Mouse (Mus musculus): ENCODE data around the gene Mical2.

Gene Mical2

DNA sequence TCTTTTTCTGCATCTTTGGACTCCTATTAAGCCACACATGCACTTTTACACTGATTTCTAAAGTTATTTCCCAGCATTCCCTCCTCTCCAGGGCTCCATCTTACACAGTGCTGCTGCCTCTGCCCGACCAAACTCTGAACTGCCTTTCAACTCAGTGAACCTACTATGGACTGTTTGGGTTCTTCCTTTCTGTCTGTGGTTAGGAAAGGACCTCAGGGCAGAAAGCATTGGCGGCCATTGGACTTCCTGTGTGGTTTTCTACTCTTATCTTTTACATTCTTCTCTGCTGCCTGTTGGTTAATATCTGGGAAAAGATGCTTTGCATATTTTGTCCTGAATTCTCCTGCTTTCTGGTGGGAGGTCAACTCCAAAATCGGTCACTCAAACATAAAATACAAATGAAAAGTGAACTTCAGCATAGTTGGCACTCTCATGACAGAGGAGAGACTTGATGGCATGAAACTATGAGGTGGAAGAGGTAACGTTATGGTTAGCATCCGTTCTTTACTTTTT lies 162.8 kb downstream of the Mical2 start:
- ATAC-seq (ENCODE audit: insufficient number of reproducible peaks, low FRiP score, low TSS enrichment), result no peak

DNA sequence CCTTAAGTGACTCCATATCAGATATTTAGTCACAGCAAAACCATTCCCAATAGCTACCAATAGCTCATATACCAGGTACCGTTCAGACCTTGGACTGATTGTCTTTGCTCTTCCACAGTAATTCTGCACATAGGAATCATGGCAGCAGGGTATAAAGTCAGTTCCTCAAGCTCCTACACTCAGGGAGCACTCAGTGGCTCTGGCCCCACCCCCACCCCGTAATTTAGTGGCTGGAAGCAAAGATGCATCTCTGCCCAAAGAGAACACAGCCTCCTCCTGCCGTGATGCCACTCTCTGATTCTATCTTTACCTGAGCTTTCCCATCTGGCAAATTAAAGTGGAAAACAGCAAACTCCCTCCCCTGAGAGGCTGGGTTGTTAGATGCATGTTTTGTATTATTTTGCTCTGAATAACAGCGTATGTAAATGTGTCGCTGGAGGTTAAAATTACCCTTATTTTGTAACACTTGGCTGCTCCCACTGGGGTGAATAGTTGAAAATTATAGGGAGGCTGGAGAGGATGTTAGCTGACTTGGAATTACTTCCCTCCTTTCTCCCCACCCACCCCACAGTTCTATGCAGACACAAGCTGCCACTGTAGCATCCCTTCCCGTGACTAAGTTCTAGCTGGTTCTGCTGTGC lies 164.1 kb downstream of the Mical2 start:
- ATAC-seq (ENCODE audit: insufficient number of reproducible peaks, low FRiP score, low TSS enrichment), result no peak

DNA sequence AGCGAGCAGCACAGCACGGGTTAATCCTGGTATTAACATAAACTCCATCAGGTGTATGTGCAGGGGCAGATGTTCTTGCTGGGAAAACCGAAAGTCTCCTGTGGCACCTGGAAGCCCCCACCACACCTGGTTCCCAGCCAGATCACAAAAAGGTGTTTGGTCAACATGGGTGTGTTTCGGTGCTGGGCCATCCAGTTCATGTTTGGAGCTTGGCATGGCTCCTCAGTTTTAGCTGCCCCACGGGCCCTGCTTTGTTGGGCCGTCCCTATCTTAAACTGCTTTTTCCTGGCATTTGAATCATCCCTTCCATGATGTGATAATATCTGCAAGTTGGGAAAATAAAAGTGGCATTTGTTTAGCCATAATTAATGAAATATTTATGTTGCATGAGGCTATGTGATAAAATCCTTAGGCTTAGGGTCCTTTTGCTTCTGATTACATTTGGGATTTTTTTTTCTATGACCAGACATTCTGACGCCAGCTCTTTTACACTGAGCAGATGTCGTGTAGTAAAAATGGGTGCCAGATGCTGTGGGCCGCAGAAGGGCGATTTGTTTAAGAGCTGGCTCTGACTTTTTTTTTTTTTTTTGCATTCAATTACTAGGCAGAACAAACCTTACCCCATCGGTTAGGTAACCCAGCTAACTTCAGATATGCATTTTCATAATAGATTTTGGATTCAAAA lies 164.7 kb downstream of the Mical2 start:
- ATAC-seq (ENCODE audit: insufficient number of reproducible peaks, low FRiP score, low TSS enrichment), result no peak

DNA sequence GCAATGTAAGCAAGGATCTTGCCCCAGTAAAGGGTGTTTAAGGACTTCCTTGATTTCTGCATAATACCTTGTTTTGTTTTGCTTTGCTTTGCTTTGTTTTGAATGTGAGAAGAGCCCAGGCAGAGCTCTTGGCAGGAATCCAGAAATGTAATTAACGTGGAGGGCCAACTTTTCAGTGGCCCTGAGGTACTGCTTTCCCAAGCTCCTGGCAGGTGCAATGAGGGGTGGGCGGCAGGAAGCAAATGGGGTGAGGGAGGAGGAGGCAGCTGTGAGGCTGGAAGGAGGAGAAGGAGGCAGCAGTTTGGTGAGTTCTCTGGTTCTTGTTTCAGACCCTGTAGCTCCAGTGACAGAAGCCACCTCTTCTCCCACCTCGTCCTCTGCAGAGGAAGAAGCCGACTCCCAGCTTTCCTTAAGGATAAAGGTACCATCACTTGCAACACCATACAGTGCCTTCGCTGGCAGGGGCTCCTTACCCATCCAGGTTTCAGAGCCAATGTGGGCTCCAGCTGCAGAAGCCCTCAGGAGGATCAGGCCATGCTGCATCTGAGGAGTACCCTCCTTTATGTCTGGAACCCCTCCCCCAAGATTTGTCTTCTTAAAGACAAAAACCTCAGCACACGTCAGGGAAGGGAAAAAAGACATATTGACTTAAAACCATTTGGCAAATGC lies 165.4 kb downstream of the Mical2 start:
- no peak for ATAC-seq (ENCODE audit: insufficient number of reproducible peaks, low FRiP score, low TSS enrichment)

DNA sequence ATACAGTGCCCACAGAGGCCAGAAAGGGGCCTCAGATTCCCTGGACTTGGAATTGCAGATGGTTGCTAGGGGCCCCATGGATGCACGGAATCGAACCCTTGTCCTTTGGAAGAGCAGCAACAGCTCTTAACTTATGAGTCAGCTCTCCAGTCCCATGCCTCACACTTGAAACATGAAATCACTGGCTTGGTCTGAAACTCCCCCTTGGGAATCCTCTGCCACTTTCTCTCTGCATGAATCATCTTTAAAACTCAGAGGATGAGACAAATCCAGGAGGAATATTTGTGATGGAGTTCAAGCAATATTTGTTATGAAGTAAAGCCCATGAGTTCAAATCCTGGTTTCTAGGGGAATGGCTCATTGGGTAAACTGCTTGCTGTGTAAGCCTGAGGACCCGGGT lies 172.1 kb downstream of the Mical2 start:
- ATAC-seq (ENCODE audit: insufficient number of reproducible peaks, low FRiP score, low TSS enrichment), result no peak

DNA sequence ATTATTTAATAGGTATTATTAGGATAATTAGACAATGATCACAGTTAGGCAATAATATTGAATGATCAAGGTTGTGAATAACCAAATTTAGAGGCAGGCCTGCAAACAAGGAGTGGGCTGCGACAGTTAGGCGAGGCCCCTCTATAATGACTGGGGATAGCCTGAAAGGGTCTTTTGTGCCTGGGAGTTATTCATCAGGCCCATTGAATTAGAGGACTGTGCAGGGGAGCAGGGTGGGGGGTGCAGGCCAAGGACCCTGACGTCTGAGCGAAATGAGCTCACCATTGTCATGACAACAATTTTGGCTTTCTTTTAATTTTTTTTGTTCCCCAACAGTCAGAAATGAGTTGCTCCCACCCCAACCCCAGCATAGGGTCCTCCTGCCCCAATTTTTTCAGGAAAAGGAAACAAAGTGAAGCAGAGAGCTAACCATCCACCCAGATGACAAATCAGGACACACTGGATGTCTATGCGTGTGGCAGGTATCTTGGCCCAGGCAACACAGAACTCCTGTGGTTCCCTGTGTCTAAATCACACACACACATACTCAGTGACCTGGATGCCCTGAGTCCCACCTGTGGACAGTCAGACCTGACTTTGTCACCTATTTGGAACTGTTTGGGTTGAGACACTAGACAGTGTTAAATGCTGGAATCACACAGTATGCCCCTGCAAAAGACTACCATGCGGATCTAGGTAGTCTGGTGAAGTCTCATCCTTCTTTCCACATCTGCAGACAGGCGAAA lies 173.9 kb downstream of the Mical2 start:
- no peak for ATAC-seq (ENCODE audit: insufficient number of reproducible peaks, low FRiP score, low TSS enrichment)

DNA sequence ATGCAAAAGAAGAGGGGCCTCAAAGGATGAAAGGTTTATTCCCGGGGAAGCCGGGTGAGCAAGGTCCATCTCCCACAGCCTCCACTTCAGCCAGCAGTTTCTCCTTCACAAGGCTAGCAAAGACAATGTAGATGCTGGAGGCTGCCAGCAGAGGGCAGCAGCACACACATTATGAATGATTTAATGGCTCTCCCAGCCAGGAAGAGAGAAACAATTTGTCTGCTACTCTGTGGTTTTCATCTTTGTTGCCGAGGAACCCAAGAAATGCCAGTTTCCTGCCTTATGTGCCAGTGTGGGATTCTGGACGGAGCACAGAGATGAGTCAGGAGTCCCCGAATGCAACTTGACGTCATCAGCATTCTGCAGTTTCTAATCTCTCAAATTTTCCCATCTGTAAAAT lies 174.5 kb downstream of the Mical2 start:
- peak; percentile 61; the same call in 1 of the 2 replicates for ATAC-seq (ENCODE audit: insufficient number of reproducible peaks, low FRiP score, low TSS enrichment)

DNA sequence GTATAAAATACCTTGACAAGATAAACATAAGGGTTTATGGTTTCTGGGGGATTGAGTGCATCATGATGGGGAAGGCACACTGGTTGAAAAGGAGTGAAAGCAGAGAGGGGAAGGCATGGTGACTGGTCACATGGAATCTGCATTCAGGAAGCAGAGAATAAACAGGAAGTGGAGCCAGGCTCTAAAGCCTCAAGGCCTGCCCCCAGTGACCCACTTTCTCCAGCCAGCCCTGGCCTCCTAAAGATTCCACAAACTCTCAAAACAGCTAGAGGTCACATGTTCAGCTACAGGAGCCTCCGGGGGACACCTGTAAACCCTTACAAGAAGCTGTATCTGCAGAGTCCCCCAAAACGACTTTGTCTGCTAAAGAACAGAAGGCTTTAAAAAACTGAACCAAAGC lies 179.4 kb downstream of the Mical2 start:
- ATAC-seq (ENCODE audit: insufficient number of reproducible peaks, low FRiP score, low TSS enrichment), result no peak

DNA sequence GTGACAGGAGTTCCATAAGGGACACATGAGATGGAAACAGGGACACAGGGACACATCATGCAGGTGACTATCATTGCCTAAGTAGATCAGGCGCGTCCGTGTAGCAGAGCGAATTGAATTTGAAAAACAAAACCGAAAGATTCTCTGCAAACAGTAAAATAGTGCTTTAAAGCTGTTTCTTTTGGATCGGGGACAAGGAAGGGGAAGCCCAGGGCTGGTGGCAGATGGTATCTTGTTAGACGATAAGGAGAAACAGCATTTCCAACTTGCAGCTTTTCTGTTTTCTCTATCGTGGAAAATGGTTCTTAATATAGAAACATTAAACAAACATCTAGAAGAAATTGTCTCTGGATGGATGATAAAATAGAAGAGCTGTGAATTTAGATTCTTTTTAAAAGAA lies 179.9 kb downstream of the Mical2 start:
- ATAC-seq (ENCODE audit: insufficient number of reproducible peaks, low FRiP score, low TSS enrichment), result no peak

DNA sequence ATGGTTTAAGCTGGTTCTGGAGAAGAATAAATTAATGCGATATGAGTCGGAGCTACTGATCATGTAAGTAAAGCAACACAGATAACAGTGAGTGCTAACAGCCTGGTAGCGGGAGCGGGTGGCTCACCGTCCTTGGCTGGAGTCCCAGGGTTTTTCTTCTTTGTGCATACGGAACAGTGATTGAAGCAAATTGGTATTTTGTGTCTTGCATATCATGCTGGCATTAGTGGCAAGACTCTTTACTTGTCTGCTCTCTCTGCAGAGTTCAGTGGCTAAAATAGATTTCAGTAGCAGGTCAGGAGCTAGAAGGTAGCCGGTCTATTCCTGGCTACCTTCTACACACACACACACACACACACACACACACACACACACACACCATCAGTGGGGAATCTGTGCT lies 181.9 kb downstream of the Mical2 start:
- ATAC-seq (ENCODE audit: insufficient number of reproducible peaks, low FRiP score, low TSS enrichment), result no peak

DNA sequence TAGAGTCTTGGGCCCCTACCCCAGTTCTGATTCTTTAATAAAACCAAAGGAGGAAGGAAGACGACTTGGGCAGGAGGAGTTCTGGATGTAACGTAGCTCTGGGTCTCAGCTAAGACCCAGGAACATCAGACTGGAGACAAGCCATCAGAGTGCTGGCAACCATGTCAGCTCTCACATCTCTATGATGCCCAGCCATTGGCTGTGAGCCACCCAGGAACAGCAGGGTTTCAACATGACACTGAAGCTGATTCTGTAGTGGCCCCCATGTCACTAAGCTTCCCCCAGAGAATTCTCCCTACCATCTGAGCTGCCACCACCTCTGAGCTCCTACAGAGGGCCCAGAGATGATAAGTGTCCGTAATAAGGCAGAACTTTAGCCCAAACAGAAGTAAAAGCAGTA lies 184.3 kb downstream of the Mical2 start:
- ATAC-seq (ENCODE audit: insufficient number of reproducible peaks, low FRiP score, low TSS enrichment), result no peak

DNA sequence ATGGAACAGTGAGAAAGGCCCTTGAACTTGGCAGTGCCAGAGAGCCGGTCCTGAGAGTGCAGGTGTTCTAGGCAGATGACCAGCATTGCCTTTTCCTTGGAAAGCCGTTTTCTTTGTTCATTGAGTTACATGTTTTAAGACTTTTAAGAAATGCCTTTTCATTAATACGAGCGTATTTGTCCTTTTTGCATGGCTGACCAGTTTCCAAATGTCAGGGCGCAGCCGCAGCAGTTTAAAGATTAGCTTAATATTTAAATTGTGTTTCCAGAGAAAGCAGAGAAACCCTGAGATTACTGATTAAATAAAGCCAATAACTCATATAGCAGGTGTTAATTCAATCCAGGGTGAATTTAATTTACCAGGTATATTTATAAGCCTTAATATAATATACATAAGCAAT lies 187.6 kb downstream of the Mical2 start:
- ATAC-seq (ENCODE audit: insufficient number of reproducible peaks, low FRiP score, low TSS enrichment), result no peak

DNA sequence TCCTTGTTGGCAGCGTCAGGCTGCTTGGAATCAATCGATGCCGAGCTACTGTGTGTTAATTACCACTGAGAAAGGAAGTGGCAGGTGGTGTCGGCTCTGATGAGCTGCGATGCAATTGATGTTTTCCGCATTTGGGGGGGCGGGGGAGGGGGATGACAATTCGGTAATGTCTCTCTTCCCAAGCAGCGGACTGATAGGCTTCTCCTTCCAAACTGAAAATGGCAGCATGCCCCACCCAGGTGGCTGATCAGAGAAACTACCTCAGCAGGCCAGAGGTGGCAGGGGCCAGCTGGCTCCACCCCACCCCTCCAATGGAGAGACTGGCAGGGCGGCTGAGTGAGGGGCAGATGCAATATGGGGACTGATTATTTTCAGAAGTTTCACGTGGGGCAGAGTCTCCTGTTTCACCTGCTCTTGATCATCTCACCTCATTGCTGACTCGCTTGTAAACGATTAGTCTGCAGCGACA lies 190.4 kb downstream of the Mical2 start:
- no peak for ATAC-seq (ENCODE audit: insufficient number of reproducible peaks, low FRiP score, low TSS enrichment)

DNA sequence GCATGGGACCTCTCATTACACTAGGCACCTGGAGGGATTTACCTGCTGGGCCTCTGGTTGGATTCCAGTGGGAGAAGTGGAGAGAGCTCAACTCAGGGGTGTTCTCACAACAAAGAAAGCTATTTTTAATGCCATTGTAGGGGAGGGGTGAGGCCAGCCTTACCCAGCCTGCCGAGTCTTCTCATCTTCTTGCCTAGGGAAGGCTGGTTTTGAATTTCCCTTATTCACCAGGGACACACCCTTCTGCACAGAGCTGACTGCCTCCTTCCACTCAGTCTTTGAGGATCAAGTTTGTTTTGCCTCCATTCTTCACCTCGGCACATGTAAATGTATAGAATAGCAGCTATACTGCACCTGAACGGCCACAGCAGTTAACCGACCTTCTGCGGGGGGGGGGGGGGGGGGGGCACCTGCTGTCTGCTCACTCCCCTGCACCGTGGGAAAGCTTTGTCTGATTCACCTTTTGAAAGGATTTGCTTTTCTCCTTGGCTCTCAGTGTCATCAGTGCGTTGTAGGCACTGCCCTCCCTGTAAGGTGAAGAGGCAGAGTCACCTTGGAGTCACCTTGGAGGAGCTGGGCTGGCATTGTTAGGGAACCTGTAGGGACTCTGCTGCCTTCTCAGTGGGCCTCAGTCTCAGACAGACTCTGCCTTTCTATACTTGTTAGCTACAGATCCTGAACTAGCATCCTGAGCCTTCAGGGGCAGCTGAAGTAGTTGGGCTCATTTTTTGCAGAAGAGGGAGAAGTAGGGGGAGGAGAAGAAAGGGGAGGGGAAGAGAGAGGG lies 191.3 kb downstream of the Mical2 start:
- ATAC-seq (ENCODE audit: insufficient number of reproducible peaks, low FRiP score, low TSS enrichment), result no peak

DNA sequence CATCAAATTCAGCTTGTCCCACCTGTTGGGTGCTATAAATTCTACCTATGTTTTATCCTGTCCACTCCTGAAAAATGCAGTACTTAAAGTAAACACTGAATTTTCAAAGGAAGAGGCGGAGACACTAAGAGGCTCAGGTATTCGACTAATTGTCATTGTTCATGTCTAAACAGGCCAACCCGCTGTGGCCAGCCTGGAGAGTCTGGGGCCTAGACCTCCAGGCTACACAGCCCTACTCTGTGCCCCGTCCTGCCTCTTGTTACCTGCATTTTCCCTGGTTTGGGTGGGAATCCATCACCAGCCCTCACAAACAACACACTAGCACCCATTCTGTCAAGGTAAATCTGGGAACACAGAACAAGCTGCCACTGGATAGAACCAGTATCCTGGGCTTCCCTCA lies 191.9 kb downstream of the Mical2 start:
- no peak for ATAC-seq (ENCODE audit: insufficient number of reproducible peaks, low FRiP score, low TSS enrichment)

DNA sequence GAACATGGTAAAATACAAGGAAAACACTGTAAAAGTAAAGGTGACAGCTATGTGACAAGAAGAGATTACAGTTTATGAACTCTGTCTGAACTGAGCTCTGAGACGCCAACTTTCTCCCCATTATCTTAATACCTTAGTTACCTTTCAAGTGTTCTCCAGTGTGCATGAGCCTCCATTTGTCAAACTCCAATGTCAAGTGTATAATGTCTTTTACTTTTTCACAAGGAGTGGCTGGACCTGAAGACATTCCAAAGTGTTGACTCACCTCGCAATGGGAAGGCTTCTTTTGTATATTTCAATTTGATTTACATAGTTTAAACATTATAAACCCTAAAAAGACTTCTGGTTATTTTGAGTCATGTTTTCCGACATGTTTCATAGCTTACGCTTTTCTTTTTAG lies 197.8 kb downstream of the Mical2 start:
- ATAC-seq (ENCODE audit: insufficient number of reproducible peaks, low FRiP score, low TSS enrichment), result no peak

DNA sequence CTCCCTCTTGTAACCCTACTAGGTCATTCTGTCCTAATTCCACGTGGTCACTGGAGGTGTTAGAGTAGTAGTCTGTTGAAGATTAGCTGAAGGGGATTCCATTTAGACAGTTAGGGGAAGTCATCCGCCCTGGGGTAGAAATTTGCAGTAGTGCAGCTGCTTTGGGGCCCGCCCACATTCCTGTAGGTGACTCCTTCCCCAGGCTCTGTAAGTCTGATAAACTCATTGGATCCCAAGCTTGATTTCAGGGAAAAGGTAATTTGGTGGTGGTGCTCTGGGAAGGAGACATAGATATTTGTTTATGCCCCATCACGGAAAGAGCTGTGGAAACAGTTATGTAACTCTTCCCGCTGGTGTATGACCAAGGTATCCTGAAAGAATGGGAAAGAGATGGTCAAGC lies 201.2 kb downstream of the Mical2 start:
- ATAC-seq (ENCODE audit: insufficient number of reproducible peaks, low FRiP score, low TSS enrichment), result no peak

DNA sequence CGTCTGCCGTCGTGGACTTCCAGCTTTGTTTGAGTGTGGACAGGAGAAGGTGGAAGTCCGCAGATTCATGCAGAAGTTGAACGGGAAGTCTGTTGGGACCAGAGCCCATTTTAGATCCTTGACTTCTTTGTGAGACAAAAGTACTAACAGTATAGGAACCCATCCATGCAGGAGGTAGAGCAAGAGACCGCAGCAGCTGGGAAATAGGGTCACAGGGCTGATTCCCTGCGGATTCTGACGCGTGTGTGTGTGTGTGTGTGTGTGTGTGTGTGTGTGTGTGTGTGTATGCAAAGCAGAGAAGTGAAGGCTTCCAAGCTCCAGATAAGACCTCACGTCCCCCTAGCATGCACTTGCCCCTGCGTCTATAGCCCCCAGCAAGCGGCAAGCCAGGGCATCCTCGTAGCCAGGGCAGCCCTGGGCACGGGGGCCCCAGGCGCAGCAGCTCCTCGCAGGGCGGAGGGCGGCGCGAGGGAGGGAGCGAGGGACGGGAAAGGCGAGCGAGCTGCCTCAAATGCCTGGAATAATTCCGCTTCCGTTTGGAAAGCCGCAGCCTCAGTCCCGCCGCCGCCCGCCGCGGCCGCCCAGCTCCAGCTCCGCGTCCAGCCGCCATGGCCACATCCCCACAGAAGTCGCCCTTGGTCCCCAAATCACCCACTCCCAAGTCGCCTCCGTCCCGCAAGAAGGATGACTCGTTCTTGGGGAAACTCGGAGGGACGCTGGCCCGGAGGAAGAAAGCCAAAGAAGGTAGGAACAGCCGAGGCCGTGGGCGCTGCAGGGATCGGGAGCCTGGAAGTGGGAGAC lies 201.9 kb downstream of the Mical2 start, which contains the start of gene Parva:
Gene Parva, plus strand, starts transcription at position 149 of the 801 bp plus-strand sequence.
- ATAC-seq (ENCODE audit: insufficient number of reproducible peaks, low FRiP score, low TSS enrichment), result peak; percentile 72; the same call in 1 of the 2 replicates

DNA sequence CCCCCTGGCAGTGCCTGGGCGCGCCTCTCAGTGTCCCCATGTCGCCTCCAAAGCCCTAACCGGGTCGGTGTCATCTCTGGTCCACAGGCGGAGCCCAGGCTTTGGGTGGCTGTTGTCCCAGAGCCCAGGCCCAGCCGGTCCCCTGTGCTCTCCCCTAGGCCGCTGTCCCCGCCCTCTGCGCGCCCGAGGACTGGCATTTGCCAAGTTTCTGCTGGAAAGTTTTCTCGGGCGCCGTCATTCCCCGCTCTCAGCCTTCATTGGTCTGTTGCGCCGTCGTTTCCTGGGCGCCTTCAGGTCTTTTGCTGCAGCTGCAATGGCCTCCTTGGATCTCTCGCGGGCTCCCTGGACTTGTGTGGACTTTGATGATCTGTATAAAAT lies 202.5 kb downstream of the Mical2 start:
- ATAC-seq (ENCODE audit: insufficient number of reproducible peaks, low FRiP score, low TSS enrichment), result peak; percentile 88
